Mouse (Mus musculus): ENCODE data around the gene Atg13.

DNA sequence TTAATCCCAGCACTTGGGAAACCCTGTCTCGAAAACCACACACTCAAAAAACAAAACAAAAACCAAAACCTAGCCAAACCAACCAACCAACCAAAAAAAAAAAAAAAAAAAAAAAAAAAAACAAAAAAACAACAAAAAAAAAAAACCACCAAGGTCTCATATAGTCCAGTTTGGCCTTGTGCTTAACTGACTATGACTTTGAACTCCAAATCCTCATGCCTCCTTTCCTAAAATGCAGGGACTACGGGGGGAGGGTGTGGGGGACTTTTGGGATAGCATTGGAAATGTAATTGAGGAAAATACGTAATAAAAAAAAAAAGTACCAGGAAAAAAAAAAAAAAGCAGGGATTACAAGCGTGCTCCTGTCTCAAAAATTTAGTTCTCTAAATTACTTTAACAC is 19.2 kb upstream of the Atg13 start:
- no peak for TF ChIP-seq CTCF (IDR thresholded peaks at IDR 0.05; ENCODE audit: low read depth)
- no peak for TF ChIP-seq EP300 (IDR thresholded peaks at IDR 0.05; ENCODE audit: low read depth)
